Mouse (Mus musculus) hindlimb bud, embryonic 11.5 days (tissue): Measurements from ENCODE around the gene Aig1.

Experiments
- DNase-seq: peaks from one replicate; pipeline ENCODE4 v3.0.0-alpha.2; 2012; ENCODE audit warnings: low read depth, low spot score; ENCODE audit errors: extremely low spot score

The Aig1 gene

GRCm38 (mm10) chr10:13782235-13782757 lies 86.5 kb downstream of the Aig1 start:
- no peak for DNase-seq

GRCm38 (mm10) chr10:13776014-13776413 lies 92.8 kb downstream of the Aig1 start:
- DNase-seq, result no peak

- no peak for DNase-seq
These were observed 93.4 kb downstream of the Aig1 start for GRCm38 (mm10) chr10:13775411-13775810.

- no peak for DNase-seq
These were observed 93.9 kb downstream of the Aig1 start for GRCm38 (mm10) chr10:13774910-13775309.

GRCm38 (mm10) chr10:13770720-13771119 lies 98.1 kb downstream of the Aig1 start:
- no peak for DNase-seq

GRCm38 (mm10) chr10:13769789-13770188 lies 99.0 kb downstream of the Aig1 start:
- no peak for DNase-seq

- no peak for DNase-seq
These were observed 99.9 kb downstream of the Aig1 start for GRCm38 (mm10) chr10:13768866-13769265.

GRCm38 (mm10) chr10:13767076-13767475 lies 101.7 kb downstream of the Aig1 start:
- DNase-seq, result no peak

GRCm38 (mm10) chr10:13763151-13763550 lies 105.6 kb downstream of the Aig1 start:
- DNase-seq, result no peak

- DNase-seq, result no peak
These were observed 114.1 kb downstream of the Aig1 start for GRCm38 (mm10) chr10:13754712-13755111.

- no peak for DNase-seq
These were observed 115.0 kb downstream of the Aig1 start for GRCm38 (mm10) chr10:13753777-13754176.

- DNase-seq, result no peak
These were observed 129.2 kb downstream of the Aig1 start for GRCm38 (mm10) chr10:13739494-13740140.

GRCm38 (mm10) chr10:13730039-13730748 lies 138.6 kb downstream of the Aig1 start:
- no peak for DNase-seq

- no peak for DNase-seq
These were observed 141.1 kb downstream of the Aig1 start for GRCm38 (mm10) chr10:13727676-13728075.

- no peak for DNase-seq
These were observed 142.6 kb downstream of the Aig1 start for GRCm38 (mm10) chr10:13726206-13726605.

- no peak for DNase-seq
These were observed 143.5 kb downstream of the Aig1 start for GRCm38 (mm10) chr10:13725276-13725675.

- no peak for DNase-seq
These were observed 152.6 kb downstream of the Aig1 start for GRCm38 (mm10) chr10:13716132-13716531.

GRCm38 (mm10) chr10:13715584-13715983 lies 153.2 kb downstream of the Aig1 start:
- DNase-seq, result no peak

GRCm38 (mm10) chr10:13714920-13715293 lies 153.9 kb downstream of the Aig1 start:
- DNase-seq, result no peak

- no peak for DNase-seq
These were observed 154.4 kb downstream of the Aig1 start for GRCm38 (mm10) chr10:13714199-13714919.

GRCm38 (mm10) chr10:13713711-13714110 lies 155.1 kb downstream of the Aig1 start:
- no peak for DNase-seq

- DNase-seq, result no peak
These were observed 155.7 kb downstream of the Aig1 start for GRCm38 (mm10) chr10:13713116-13713515.
